Mouse (Mus musculus): ENCODE data around the gene Apool.

- no peak for TF ChIP-seq CTCF (IDR thresholded peaks at IDR 0.05; ENCODE audit: low read depth, low read length)
- no peak for TF ChIP-seq TAL1 (conservative IDR thresholded peaks at IDR 0.05; ENCODE audit: low read depth, low read length)
- TF ChIP-seq POLR2AphosphoS5 (IDR thresholded peaks at IDR 0.05; ENCODE audit: insufficient replicate concordance, low read depth, low read length): no peak
- TF ChIP-seq GATA1 (IDR thresholded peaks at IDR 0.05; ENCODE audit: borderline replicate concordance, low read length): no peak
Measured at GRCm38 (mm10) chrX:112347467-112348394, 36.6 kb downstream of the Apool start.

All from G1E (cell line).